Mouse (Mus musculus): ENCODE results near the gene Rcvrn. TPM values are rescaled to one million over a fixed set of nuclear protein-coding genes. Genes with fewer than 3 reads are reported as not detected.

The Rcvrn gene
- total and polyA plus RNA-seq, 3 experiments: not detected

- DNase-seq (ENCODE audit: low read depth, low spot score): no peak
- H3K79me2 ChIP-seq (ENCODE audit: control insufficient read depth, insufficient read depth, low read length, poor library complexity): no peaks in the 10 kb centered on the region
- no peaks in the 10 kb centered on the region for H3K36me3 ChIP-seq (ENCODE audit: control insufficient read depth in 1 of 2, insufficient read depth in 2 of 2, low read length in 2 of 2)
- H3K27me3 ChIP-seq (ENCODE audit: control insufficient read depth in 1 of 2, insufficient read depth in 2 of 2, low read length in 2 of 2): no peaks in the 10 kb centered on the region
- no peaks in the 10 kb centered on the region for H3K9me3 ChIP-seq (replicated peaks; ENCODE audit: insufficient read depth, low read length)
- no peak overlapping the region for H3K4me3 ChIP-seq (ENCODE audit: control insufficient read depth in 1 of 2, insufficient read depth in 1 of 2, low read depth in 2 of 2, low read length in 2 of 2)
- no peak for TF ChIP-seq POLR2A (IDR thresholded peaks at IDR 0.05; ENCODE audit: control insufficient read depth in 1 of 2, insufficient read depth in 1 of 2, low read depth in 1 of 2, low read length in 2 of 2, poor library complexity in 1 of 2)
- no peak for TF ChIP-seq HCFC1 (IDR thresholded peaks at IDR 0.05; ENCODE audit: low read depth, low read length)
- no peak for TF ChIP-seq MEF2A (IDR thresholded peaks at IDR 0.05; ENCODE audit: extremely low read depth, insufficient replicate concordance, low read depth, low read length, poor library complexity, severe bottlenecking)
- TF ChIP-seq MAFK (IDR thresholded peaks at IDR 0.05; ENCODE audit: borderline replicate concordance, low read depth, low read length): no peak
- no peak for TF ChIP-seq SIN3A (IDR thresholded peaks at IDR 0.05; ENCODE audit: low read length)
- no peak for TF ChIP-seq E2F4 (IDR thresholded peaks at IDR 0.05; ENCODE audit: borderline replicate concordance, low read depth, low read length)
- TF ChIP-seq RAD21 (IDR thresholded peaks at IDR 0.05; ENCODE audit: low read depth, low read length): no peak
- no peak for TF ChIP-seq ZKSCAN1 (IDR thresholded peaks at IDR 0.05; ENCODE audit: low read depth, low read length)
- no peak for TF ChIP-seq ELF1 (IDR thresholded peaks at IDR 0.05; ENCODE audit: low read depth, low read length)
- no peak for TF ChIP-seq USF1 (IDR thresholded peaks at IDR 0.05; ENCODE audit: low read depth, low read length)
- TF ChIP-seq RCOR1 (IDR thresholded peaks at IDR 0.05; ENCODE audit: low read depth, low read length): no peak
- no peak for TF ChIP-seq JUND (IDR thresholded peaks at IDR 0.05; ENCODE audit: low read depth, low read length)
- TF ChIP-seq MYB (IDR thresholded peaks at IDR 0.05; ENCODE audit: low read depth, low read length): no peak
- TF ChIP-seq CHD2 (IDR thresholded peaks at IDR 0.05; ENCODE audit: low read length): no peak
- no peak for TF ChIP-seq MAZ (IDR thresholded peaks at IDR 0.05; ENCODE audit: low read depth, low read length)
- TF ChIP-seq ETS1 (IDR thresholded peaks at IDR 0.05; ENCODE audit: low read depth, low read length): no peak
- no peak for TF ChIP-seq ZMIZ1 (IDR thresholded peaks at IDR 0.05; ENCODE audit: low read depth, low read length)
- no peak overlapping the region for H3K9ac ChIP-seq (ENCODE audit: control insufficient read depth, low read depth, low read length, poor library complexity, severe bottlenecking)
- no peaks in the 10 kb centered on the region for H3K4me1 ChIP-seq (ENCODE audit: control insufficient read depth in 1 of 2, insufficient read depth in 2 of 2, low read length in 2 of 2)
- no peak overlapping the region for H3K27ac ChIP-seq (ENCODE audit: control insufficient read depth, low read depth, low read length)
These were observed 38.3 kb upstream of the Rcvrn start for GRCm38 (mm10) chr11:67656811-67657210.

- no peaks in the 10 kb centered on the region for H3K79me2 ChIP-seq (ENCODE audit: control insufficient read depth, insufficient read depth, low read length, poor library complexity)
- no peak overlapping the region for H3K4me3 ChIP-seq (ENCODE audit: control insufficient read depth in 1 of 2, insufficient read depth in 1 of 2, low read depth in 2 of 2, low read length in 2 of 2)
- H3K9me3 ChIP-seq (replicated peaks; ENCODE audit: insufficient read depth, low read length): no peaks in the 10 kb centered on the region
- H3K9ac ChIP-seq (ENCODE audit: control insufficient read depth, low read depth, low read length, poor library complexity, severe bottlenecking): no peak overlapping the region
- DNase-seq (ENCODE audit: low read depth, low spot score): peak; percentile 22
- H3K27me3 ChIP-seq (ENCODE audit: control insufficient read depth in 1 of 2, insufficient read depth in 2 of 2, low read length in 2 of 2): no peaks in the 10 kb centered on the region
- no peak overlapping the region for H3K27ac ChIP-seq (ENCODE audit: control insufficient read depth, low read depth, low read length)
- TF ChIP-seq NELFE (IDR thresholded peaks at IDR 0.05; ENCODE audit: low read depth, low read length) (no peak), CTCF (IDR thresholded peaks at IDR 0.05 in 2 of 3, conservative IDR thresholded peaks at IDR 0.05 in 1 of 3; ENCODE audit: control insufficient read depth in 1 of 3, insufficient read depth in 1 of 3, low read depth in 2 of 3, low read length in 3 of 3, poor library complexity in 1 of 3, severe bottlenecking in 1 of 3) (peak; percentile 18 to 44 (median 34); a peak in 4 of 6 replicates)
- no peaks in the 10 kb centered on the region for H3K4me1 ChIP-seq (ENCODE audit: control insufficient read depth in 1 of 2, insufficient read depth in 2 of 2, low read length in 2 of 2)
- H3K36me3 ChIP-seq (ENCODE audit: control insufficient read depth in 1 of 2, insufficient read depth in 2 of 2, low read length in 2 of 2): no peaks in the 10 kb centered on the region
These were observed 37.3 kb upstream of the Rcvrn start for GRCm38 (mm10) chr11:67657685-67658382.
